Mouse (Mus musculus) liver, postnatal 0 days (tissue): Measurements from ENCODE around the gene H2-M10.6.

Source experiments
- CTCF ChIP-seq: sonication (generic); IDR thresholded peaks from 2 replicates; pipeline ENCODE4 v1.5.1; 2016; ENCODE audit warnings: antibody characterized with exemption, low read depth
- EP300 ChIP-seq: IDR thresholded peaks from 2 replicates; pipeline ENCODE4 v1.6.1; 2016; ENCODE audit warnings: antibody characterized with exemption, low read depth, mild to moderate bottlenecking

- TF ChIP-seq CTCF (no peak), EP300 (no peak)
These were observed 18.5 kb downstream of the H2-M10.6 start for GRCm38 (mm10) chr17:36830470-36830869.
